Mouse (Mus musculus) cerebellum, adult 18-20 months (tissue): Measurements from ENCODE around the gene Ikzf1.
A peak's percentile ranks its signal among the peaks of the same experiment; 100 is the strongest.

ENCODE experiments used
- DNase-seq, 2 experiments: peaks; one replicate each; pipeline ENCODE4 v3.0.0; 2021

The Ikzf1 gene

GRCm38 (mm10) chr11:11766736-11767135, 81.9 kb downstream of the Ikzf1 start:
- DNase-seq: no peak

- DNase-seq: no peak
These were observed 83.3 kb downstream of the Ikzf1 start for GRCm38 (mm10) chr11:11768057-11768456.

DNA sequence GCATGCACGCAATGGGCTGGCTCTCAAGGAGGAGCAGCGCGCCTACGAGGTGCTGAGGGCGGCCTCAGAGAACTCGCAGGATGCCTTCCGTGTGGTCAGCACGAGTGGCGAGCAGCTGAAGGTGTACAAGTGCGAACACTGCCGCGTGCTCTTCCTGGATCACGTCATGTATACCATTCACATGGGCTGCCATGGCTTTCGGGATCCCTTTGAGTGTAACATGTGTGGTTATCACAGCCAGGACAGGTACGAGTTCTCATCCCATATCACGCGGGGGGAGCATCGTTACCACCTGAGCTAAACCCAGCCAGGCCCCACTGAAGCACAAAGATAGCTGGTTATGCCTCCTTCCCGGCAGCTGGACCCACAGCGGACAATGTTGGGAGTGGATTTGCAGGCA, 84.5 kb downstream of the Ikzf1 start:
- no peak for DNase-seq

DNA sequence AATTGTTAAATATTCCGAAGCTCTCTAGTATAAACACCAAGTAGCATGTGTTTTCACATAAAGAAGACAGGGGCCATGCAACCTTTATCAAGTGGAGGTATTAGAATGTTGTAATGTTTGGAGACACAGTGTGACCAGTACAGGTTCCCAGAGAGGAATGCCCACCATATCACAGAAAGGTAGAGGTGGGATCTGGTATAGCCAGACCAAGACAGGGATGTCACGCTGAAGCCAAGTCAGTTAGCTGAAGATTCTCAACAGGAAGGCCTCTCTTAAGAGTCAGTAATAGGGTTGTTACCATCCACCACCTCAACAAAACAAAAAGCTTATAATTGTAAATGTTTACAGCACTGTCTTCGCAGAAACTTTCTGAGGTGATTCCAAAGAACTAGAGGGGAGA, 85.9 kb downstream of the Ikzf1 start:
- no peak for DNase-seq

GRCm38 (mm10) chr11:11772196-11772595, 87.4 kb downstream of the Ikzf1 start:
- no peak for DNase-seq

DNA sequence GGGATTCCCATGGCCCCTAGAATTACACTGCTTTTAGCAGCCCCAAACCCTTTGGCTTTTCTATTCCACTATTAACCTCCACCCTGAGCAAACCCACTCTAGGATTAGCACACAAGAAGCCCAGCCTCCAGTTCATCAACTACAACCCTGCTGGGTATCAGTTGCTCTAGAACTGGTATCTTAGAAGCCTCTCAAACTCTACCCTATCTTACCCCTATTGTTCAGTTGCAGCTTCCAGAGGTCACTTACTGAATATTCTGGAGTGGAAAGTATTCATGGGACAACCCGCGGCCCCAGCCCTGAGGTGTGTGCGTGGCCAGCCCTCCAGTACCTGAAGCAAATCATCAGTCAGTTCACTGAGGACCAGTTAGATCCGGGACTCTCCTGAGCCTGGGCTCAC, 89.6 kb downstream of the Ikzf1 start:
- no peak for DNase-seq

GRCm38 (mm10) chr11:11774893-11775292, 90.1 kb downstream of the Ikzf1 start:
- no peak for DNase-seq

GRCm38 (mm10) chr11:11776071-11776821, 91.4 kb downstream of the Ikzf1 start:
- no peak for DNase-seq

- no peak for DNase-seq
These were observed 92.0 kb downstream of the Ikzf1 start for GRCm38 (mm10) chr11:11776822-11777174.

DNA sequence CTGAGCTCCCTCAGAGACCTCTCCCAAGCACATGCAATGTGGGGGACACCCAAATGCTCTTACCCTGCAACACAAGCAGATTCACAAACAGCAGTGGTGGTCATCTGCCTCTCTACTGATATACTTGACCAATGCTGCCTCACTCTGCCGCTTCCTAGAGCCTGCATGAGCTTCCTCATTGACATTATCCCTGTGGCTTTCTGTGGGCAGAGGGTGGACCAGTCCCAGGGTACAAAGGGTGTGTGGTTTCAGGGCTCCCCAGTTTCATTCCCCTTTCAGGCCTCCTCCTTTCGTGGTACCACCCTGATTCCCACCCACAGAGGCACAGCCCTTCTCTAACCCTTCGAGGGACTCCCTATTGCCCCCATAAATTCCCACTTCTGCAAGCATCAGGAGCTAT, 92.4 kb downstream of the Ikzf1 start:
- no peak for DNase-seq

- DNase-seq: no peak
These were observed 93.0 kb downstream of the Ikzf1 start for GRCm38 (mm10) chr11:11777796-11778195.

DNA sequence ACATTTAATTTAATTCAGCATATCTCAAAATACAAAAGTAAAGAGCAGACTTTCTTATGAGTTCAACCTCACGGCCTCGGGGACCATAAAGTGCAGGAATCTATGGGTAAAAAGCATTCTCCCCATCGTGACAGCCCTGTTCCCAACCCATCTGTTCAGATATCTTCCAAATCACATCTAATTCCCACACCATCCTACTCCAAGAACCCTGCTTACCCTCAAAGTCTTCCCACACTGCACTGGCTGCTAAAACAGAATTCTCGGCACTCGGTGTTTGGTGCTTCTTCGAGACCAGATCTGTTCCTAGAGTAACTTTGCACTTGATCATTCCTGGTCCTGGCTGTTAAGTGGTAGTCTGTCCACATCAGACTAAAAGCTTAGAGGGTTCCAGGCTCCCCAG, 93.5 kb downstream of the Ikzf1 start:
- no peak for DNase-seq

GRCm38 (mm10) chr11:11781728-11782127, 96.9 kb downstream of the Ikzf1 start:
- DNase-seq: no peak

GRCm38 (mm10) chr11:11785457-11785856, 100.7 kb downstream of the Ikzf1 start:
- DNase-seq: no peak

DNA sequence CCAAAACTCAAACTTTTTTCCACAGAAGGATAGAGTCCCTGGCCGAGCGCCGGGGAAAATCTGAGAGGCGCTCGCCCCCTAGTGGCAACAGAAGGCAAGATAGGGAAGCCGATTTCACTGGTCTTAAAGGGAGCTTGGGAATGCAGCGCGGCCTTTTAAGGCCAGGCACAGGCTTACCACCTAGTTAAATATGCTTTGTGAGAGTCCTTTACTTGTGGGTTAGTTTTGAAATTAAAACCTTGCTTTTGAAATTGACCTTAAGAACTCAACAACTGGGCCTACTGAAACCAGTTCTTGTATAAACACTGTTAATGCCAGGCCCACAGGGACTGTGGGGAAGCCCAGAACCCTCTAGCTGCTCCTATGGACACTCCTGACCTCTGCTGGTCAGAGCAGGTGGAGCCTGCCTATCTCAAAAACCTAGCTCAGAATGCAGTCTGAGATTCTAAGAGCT, 103.7 kb downstream of the Ikzf1 start:
- DNase-seq: peak; percentile 50 to 69

DNA sequence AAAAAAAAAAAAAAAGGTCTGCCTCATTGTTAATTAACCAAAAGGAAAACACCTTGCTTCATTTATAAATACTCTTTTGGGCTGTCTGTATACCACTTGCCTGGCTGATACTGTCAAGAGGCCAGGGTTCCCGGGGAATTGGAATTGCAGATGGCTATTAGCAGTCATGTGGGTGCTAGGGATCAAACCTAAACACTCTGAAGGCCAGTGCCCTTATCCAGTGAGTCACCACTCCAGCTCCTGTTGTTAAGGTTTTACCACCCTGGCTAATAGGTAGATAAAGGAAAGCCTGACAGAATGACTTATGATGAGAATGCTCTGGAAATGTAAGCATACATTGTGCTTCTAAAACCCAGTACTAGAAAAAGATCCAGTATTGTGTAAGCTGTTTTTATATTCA, 109.8 kb downstream of the Ikzf1 start:
- DNase-seq: no peak

DNA sequence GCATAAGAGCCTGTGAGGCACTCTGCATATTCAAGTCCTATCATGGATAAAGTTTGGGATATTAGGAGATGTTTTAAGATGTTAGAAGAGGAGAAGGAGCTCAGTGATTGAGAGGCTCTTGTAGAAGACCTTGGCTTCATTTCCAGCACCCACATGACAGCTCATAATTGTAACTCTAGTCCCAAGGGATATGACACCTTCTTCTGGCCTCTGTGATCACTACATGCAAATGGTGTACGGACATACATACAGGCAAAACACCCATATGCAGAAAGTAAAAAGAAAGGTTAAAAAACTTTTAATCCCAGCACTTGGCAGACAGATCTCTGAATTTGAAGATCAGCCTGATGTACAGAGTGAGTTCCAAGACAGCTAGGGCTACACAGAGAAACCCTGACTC, 113.9 kb downstream of the Ikzf1 start:
- no peak for DNase-seq

GRCm38 (mm10) chr11:11800304-11800703, 115.5 kb downstream of the Ikzf1 start:
- no peak for DNase-seq

GRCm38 (mm10) chr11:11801067-11801466, 116.3 kb downstream of the Ikzf1 start:
- no peak for DNase-seq

DNA sequence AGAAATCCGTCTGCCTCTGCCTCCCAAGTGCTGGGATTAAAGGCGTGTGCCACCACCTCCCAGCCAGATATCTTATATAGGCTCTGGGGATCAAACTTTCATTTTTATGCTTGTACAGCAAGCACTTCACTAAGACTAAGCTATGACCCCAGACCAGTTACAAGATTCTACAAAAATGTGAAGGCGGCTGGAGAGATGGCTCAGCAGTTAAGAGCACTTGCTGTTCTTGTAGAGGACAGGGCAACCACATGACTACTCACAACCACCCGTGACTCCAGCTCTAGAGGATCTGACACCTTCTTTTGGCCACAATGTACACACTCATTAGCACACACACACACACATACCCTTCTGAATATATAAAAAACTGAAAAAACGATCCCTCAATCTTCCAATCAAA, 119.6 kb downstream of the Ikzf1 start:
- no peak for DNase-seq

DNA sequence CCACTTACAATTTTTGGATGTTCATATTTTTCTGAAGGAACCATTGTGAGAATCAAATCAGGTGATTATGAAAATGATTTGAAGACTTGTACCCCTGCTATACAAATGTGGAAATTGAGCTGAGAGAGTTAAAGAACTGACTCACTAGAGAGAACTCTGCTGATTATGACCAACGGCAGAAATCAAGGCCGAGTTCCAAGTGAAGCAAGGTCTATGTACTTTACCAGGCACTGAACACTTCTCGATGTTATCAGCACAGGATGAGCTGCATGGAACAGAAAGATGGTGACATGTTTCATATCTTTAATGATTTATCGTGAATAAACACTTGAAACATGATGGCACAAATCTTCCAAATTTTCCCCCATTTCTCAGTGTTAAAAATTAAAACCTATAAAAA, 121.1 kb downstream of the Ikzf1 start:
- no peak for DNase-seq

DNA sequence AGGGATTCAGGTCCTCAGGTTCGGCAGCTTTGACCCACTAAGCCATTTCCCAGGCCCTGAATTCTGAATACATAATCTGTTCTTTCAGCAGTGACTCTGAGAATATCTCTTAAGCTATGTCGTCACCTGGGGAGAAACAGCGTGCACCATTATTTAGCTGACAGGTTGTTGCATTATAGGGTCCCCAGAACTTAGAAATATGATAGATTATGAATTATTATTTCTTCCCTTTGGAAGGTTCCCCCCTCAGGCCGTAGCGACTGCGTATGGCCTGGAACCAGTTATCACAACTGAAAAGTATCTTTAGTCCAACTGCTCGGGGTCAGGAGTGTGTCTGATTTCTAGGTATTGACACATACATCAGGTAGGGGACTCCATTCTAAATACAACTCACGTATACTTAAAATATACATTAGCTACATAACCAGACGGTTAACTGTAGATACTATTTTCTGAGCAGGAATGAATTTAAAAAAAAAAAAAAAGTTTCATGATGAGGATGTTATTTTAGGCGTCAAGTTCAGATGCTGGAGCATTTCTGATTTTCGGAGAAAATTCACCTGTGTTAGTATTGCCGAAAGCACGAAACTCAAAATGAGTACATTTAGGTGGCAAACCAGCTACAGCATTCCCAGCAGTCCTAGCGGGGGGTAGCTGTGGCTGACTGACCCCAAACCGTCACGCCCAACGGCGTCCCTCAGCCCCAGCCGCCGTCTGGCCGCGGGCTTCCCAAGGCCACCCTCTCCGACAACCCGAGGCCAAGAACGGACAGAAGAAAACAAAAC, 123.4 kb downstream of the Ikzf1 start:
- DNase-seq: no peak

- DNase-seq: peak; percentile 94 to 99
These were observed 124.1 kb downstream of the Ikzf1 start, which contains the start of gene Fignl1 for GRCm38 (mm10) chr11:11808820-11809403. TSS of gene Fignl1 (minus strand) at chr11:11808962.
